Mouse (Mus musculus): ENCODE data around the gene Gatad2a.

DNA sequence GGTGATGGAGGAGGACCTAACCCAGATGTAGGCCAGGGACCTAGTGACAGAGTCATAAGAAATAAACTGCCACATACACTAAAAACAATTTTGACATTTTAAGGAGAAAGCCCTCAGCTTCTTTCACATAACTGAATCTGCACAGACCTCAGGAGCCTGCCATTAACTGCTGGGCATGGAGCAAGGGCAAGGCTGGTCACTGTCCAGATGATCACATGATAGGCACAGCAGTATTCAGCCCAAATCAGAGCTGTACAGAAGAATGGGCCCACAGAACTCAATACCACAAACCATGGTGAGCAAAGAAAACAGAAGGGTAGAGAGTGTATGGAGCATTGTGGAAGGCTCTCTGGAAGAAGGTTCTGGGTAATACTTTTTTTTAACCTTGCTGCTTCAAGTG lies 69.3 kb downstream of the Gatad2a start:
- TF ChIP-seq CTCF (IDR thresholded peaks at IDR 0.05; ENCODE audit: borderline replicate concordance, control insufficient read depth, extremely low read depth, insufficient read depth, low read length, poor library complexity) (no peak), POLR2A (IDR thresholded peaks at IDR 0.05; ENCODE audit: control insufficient read depth, extremely low read depth, insufficient read depth, low read length, poor library complexity) (no peak)

Measured in thymus, adult 2 months (tissue).